Mouse (Mus musculus) hindbrain, embryonic 14.5 days (tissue): Measurements from ENCODE around the gene R3hdm2. TPM values are rescaled to one million over a fixed set of nuclear protein-coding genes. Genes with fewer than 3 reads are reported as not detected.

Experiments used
- ATAC-seq: fragments of 200-750 bp; cut with Nextera tagmentation; 2 replicates; pipeline ENCODE4 v1.8.0; 2017; ENCODE audit warnings: moderate number of reproducible peaks, mild to moderate bottlenecking, moderate TSS enrichment, moderate library complexity; ENCODE audit not compliant: low FRiP score
- DNase-seq: peaks from one replicate; pipeline ENCODE4 v3.0.0-alpha.2; 2015; ENCODE audit warnings: low spot score
- H3K27ac ChIP-seq: fragments of 300-500 bp; sonication (generic); 2 replicates; pipeline ENCODE4 v1.5.1; 2014; ENCODE audit warnings: mild to moderate bottlenecking, moderate library complexity
- H3K27me3 ChIP-seq: fragments of 300-500 bp; sonication (generic); 2 replicates; pipeline ENCODE4 v1.6.1; 2014; ENCODE audit warnings: mild to moderate bottlenecking, low read length, mixed read lengths; ENCODE audit not compliant: control insufficient read depth, insufficient read depth
- H3K36me3 ChIP-seq: fragments of 300-500 bp; sonication (generic); replicated peaks from 2 replicates; pipeline ENCODE4 v1.6.1; 2014; ENCODE audit not compliant: control insufficient read depth, insufficient read depth
- H3K4me1 ChIP-seq: fragments of 300-500 bp; sonication (generic); replicated peaks from 2 replicates; pipeline ENCODE4 v1.6.1; 2014; ENCODE audit warnings: antibody characterized with exemption, low read length, mixed read lengths; ENCODE audit not compliant: control insufficient read depth, insufficient read depth
- H3K4me2 ChIP-seq: fragments of 300-500 bp; sonication (generic); replicated peaks from 2 replicates; pipeline ENCODE4 v1.6.1; 2014; ENCODE audit warnings: mild to moderate bottlenecking, moderate library complexity
- H3K4me3 ChIP-seq: fragments of 300-500 bp; sonication (generic); replicated peaks from 2 replicates; pipeline ENCODE4 v1.5.1; 2014; ENCODE audit warnings: mild to moderate bottlenecking, low read length
- H3K9ac ChIP-seq: fragments of 300-500 bp; sonication (generic); 2 replicates; pipeline ENCODE4 v1.6.1; 2014
- H3K9me3 ChIP-seq: fragments of 300-500 bp; sonication (generic); 2 replicates; pipeline ENCODE4 v1.6.1; 2016; ENCODE audit warnings: low read length; ENCODE audit not compliant: control insufficient read depth
- WGBS: fragments of 180-500 bp; shearing (Covaris S2); extraction: QIAGEN DNeasy Blood & Tissue Kit; methylation state at CpG from one replicate; pipeline ENCODE4 v1.1.7; 2014; 5-methylcytosine and 5-hydroxymethylcytosine counted together
- polyA plus RNA-seq: library from polyadenylated mRNA; unstranded; fragments of >200 nt; fragmentation: Nextera tagmentation; extraction: Ambion mirVana; gene quantifications from 2 replicates; pipeline ENCODE4 v1.2.1, GENCODE M21; 2014

Gene R3hdm2
- polyA plus RNA-seq, 1 experiment from 2014 or later: 32.3 TPM

DNA sequence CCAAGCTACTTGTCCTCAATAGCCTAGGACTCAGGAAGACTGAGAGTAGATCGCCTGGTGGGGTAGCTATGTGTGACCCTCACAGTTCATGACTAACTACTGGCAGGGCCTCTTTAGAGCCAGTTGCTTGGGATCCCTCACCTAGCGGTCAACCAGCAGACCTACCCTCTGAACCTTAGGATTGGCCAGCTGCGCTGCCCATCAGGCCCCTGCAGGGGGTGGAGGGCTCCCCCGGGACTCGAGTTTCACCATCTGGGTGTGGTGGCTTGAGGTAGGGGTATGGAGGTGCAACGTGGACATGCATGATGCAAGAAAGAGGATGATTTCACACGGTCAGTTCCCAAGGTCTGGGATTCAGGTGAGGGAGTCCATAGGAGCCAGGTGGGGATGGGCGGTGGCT, 28.4 kb upstream of the R3hdm2 start:
- DNase-seq: no peak
- Histone ChIP-seq H3K4me3 (no peak overlapping the region), H3K27ac (no peak overlapping the region), H3K4me2 (no peak overlapping the region), H3K27me3 (no peaks in the 10 kb centered on the region; the same call in 1 of the 2 replicates), H3K4me1 (0 out of 2 replicates have a peak, but pooled peaks cover 3% of the 10 kb centered on the region), H3K9me3 (no peaks in the 10 kb centered on the region), H3K36me3 (no peaks in the 10 kb centered on the region), H3K9ac (no peak overlapping the region)
- 78% methylated on average over 8 of the region's 8 CpGs for WGBS
- ATAC-seq: no peak

DNA sequence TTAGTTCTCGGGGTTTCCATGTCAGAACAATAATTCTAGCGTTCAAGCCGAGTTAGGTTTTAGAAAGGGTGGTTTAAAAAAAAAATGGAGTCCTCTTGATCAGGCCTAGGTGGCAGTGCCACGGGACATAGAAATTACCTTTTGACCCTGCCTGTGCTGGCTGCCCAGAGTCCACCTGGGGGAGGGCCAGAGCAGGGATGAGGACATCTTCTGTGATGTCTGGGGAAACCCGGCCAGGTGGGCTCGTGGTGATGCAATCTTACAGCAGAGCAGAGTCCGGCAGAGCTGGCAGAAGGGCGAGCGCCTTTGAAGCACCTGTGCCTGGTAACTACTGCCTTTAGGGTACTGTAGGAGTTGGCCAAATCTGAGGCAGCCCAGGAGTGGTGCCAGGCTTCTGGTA, 27.9 kb upstream of the R3hdm2 start:
- H3K36me3 ChIP-seq: no peaks in the 10 kb centered on the region
- DNase-seq (no peak), ATAC-seq (no peak)
- H3K4me1 ChIP-seq: 0 out of 2 replicates have a peak, but pooled peaks cover 3% of the 10 kb centered on the region
- no peak overlapping the region for H3K9ac ChIP-seq
- 91% methylated on average over 9 of the region's 9 CpGs for WGBS
- H3K4me2 ChIP-seq: no peak overlapping the region
- H3K4me3 ChIP-seq: no peak overlapping the region
- no peaks in the 10 kb centered on the region; the same call in 1 of the 2 replicates for H3K27me3 ChIP-seq
- H3K27ac ChIP-seq: no peak overlapping the region
- H3K9me3 ChIP-seq: no peaks in the 10 kb centered on the region

DNA sequence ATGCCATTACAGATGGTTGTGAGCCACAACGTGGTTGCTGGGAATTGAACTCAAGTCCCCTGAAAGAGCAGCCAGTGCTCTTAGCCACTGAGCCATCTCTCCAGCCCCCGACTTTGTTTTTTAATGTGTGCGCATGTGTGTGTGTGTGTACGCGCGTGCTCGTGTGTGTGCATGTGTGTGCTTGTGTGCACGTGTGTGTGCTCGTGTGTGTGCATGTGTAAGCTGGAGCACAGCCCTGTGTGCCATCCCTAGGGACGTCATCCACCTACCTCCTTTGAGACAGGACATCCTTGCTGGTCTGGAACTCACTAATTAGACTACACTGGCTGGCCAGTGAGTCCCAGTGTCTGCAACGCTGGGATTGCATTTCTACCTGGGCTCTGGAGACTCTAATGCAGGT, 27.4 kb upstream of the R3hdm2 start:
- Histone ChIP-seq H3K4me3 (no peak overlapping the region), H3K9me3 (no peaks in the 10 kb centered on the region), H3K9ac (no peak overlapping the region), H3K36me3 (no peaks in the 10 kb centered on the region), H3K27me3 (no peaks in the 10 kb centered on the region; the same call in 1 of the 2 replicates), H3K4me2 (no peak overlapping the region), H3K27ac (no peak overlapping the region), H3K4me1 (0 out of 2 replicates have a peak, but pooled peaks cover 3% of the 10 kb centered on the region)
- WGBS: 88% methylated on average over 11 of the region's 11 CpGs
- DNase-seq (no peak), ATAC-seq (no peak)

DNA sequence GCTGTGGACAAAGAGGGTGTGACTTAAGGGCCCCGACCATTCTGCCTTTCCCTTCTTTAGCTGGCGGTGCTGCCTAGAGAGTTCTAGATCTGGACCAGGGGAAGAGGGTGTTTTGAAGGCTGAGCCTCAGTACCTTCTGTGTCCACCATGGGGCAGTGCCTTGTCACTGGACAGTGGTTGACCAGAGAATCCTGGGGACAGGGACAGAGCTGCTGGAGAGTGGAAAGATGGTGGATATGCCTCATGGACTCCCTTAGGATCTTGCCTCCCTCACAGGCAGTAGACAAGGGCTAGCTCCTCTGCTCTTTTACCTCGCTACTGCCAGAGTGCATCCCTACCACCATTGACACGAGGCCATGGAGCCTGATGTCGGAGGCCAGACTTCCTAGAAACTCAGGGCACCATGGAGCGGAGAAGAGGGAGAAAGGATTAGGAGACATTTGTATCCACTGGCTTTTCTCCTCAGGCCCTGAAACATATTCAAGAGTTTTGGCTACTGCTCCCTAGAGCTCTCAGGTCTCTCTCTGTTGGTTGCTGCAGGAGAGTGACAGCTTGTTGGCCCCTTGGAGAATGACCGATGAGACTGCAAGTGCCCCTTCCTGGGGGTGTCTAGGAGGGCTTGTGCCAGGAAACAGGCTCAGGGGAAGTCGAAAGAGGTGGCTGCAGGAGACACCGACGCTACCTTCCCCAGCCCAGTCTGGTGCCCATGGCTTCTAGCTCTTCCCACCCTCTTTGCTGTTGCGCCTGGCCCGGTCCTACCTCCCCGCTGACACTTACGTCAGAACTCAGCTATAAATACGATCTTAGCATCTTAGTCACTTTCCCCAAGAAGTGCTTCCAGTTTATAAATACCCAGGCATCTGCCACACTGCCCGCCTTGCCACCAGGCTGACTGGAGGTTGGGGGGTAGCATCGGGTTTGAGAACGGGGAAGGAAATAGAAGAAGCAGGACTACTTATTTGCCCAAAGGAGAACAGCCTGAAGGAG, 25.9 kb upstream of the R3hdm2 start, which contains the start of gene Inhbe:
Gene Inhbe (minus strand): TSS at position 503 of the 987 bp plus-strand sequence.
- H3K9me3 ChIP-seq: no peaks in the 10 kb centered on the region
- 0 out of 2 replicates have a peak, but pooled peaks cover 3% of the 10 kb centered on the region for H3K4me1 ChIP-seq
- H3K27ac ChIP-seq: no peak within 1 kb of the TSS
- ATAC-seq (no peak), DNase-seq (no peak)
- WGBS: 85% methylated on average over 18 of the region's 18 CpGs
- no peak within 1 kb of the TSS for H3K9ac ChIP-seq
- no peak within 1 kb of the TSS for H3K4me3 ChIP-seq
- H3K27me3 ChIP-seq: no peaks in the 10 kb centered on the region; the same call in 1 of the 2 replicates
- no peaks in the 10 kb centered on the region for H3K36me3 ChIP-seq
- no peak within 1 kb of the TSS for H3K4me2 ChIP-seq

DNA sequence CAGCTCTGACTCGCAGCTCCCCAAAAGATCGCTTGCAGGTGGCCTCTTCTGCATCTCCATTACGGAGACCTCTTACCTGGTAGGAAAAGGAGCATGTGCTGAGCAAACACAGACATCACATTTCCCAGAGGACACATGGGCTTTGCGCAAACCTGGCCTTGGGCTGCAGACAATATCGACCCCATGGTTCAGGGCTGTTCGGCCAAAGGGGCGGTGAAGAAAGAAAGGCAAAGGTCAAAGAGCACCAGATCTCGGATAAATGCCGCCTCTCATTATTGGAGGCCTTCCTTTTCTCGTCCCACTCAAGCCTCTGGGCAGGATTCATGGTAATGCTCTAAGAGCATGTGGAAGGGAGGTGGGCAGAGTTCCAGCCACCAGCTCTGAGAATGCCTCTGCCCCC, 24.8 kb upstream of the R3hdm2 start:
- H3K4me1 ChIP-seq: 0 out of 2 replicates have a peak, but pooled peaks cover 3% of the 10 kb centered on the region
- H3K27me3 ChIP-seq: no peaks in the 10 kb centered on the region
- no peak overlapping the region for H3K4me2 ChIP-seq
- no peak overlapping the region for H3K4me3 ChIP-seq
- no peak overlapping the region for H3K9ac ChIP-seq
- DNase-seq (no peak), ATAC-seq (no peak)
- no peaks in the 10 kb centered on the region for H3K36me3 ChIP-seq
- no peaks in the 10 kb centered on the region for H3K9me3 ChIP-seq
- WGBS: 49% methylated on average over 10 of the region's 10 CpGs
- H3K27ac ChIP-seq: no peak overlapping the region

DNA sequence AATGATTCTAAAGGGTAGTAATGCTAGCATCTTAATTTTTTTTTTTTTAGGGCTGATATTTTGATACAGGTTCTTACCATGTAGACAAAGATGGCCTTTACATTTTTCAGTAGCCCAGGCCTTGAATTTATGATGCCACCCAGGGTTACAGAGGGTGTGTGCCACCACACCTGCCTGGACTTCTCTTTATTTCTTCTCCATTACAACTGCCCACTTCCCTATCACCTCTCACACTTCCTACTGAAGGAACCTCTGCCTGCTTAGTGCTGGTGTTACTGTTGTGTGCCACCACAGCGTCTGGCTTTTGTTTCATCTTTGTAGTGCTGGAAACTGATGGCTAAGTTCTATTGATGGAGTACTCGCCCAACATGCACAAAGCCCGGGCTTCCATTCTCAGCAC, 19.4 kb upstream of the R3hdm2 start:
- Histone ChIP-seq H3K4me1 (no peaks in the 10 kb centered on the region), H3K9ac (no peak overlapping the region), H3K27ac (no peak overlapping the region), H3K9me3 (no peaks in the 10 kb centered on the region), H3K36me3 (no peaks in the 10 kb centered on the region), H3K4me3 (no peak overlapping the region), H3K4me2 (no peak overlapping the region), H3K27me3 (no peaks in the 10 kb centered on the region)
- 89% methylated on average over 3 of the region's 3 CpGs for WGBS
- no peak for ATAC-seq
- no peak for DNase-seq

DNA sequence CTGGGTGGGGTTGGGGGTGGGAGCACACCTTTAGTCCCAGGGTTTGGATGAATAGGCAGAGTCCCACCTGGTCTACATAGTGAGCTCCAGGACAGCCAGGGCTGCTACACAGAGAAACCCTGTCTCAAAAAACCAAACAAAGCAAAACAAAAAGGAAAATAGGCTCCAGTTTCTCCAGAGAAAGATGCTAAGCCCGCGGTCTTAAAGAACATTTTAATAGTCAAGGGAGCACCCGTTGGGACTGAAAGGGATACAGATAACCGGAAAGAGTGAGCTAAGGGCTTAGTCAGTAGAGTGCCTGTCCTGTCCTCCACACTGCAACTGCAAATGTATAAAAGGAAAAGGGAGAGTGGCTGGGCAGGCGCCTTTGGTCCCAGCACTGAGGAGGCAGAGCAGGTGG, 13.0 kb upstream of the R3hdm2 start:
- Histone ChIP-seq H3K9ac (no peak overlapping the region), H3K4me3 (no peak overlapping the region), H3K4me2 (no peak overlapping the region), H3K27ac (no peak overlapping the region), H3K36me3 (no peaks in the 10 kb centered on the region), H3K9me3 (no peaks in the 10 kb centered on the region), H3K4me1 (no peaks in the 10 kb centered on the region), H3K27me3 (no peaks in the 10 kb centered on the region)
- WGBS: 75% methylated on average over 5 of the region's 5 CpGs
- DNase-seq (no peak), ATAC-seq (no peak)

DNA sequence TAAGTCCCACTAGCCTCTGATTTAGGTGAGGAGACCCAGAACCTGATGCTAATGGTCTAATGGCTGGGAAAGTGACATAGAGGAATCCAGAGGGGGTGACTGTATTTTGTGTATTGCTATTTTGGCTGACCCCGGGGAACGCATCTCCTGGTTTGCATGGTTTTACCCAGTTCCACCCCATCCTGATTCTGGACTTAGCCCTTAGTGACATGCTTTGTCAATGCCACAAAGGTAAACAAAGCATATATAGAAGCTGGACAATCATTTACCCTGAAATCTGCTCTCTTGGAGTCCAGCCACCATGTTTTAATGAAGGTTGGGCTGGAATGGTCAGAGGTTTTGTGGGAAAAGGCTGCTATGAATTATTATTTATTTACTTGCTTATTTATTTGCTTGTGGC, 11.9 kb upstream of the R3hdm2 start:
- Histone ChIP-seq H3K4me2 (no peak overlapping the region), H3K4me1 (no peaks in the 10 kb centered on the region), H3K4me3 (no peak overlapping the region), H3K36me3 (no peaks in the 10 kb centered on the region), H3K27me3 (no peaks in the 10 kb centered on the region), H3K27ac (no peak overlapping the region), H3K9ac (no peak overlapping the region), H3K9me3 (no peaks in the 10 kb centered on the region)
- no peak for ATAC-seq
- DNase-seq: no peak
- WGBS: 72% methylated on average over 2 of the region's 2 CpGs

DNA sequence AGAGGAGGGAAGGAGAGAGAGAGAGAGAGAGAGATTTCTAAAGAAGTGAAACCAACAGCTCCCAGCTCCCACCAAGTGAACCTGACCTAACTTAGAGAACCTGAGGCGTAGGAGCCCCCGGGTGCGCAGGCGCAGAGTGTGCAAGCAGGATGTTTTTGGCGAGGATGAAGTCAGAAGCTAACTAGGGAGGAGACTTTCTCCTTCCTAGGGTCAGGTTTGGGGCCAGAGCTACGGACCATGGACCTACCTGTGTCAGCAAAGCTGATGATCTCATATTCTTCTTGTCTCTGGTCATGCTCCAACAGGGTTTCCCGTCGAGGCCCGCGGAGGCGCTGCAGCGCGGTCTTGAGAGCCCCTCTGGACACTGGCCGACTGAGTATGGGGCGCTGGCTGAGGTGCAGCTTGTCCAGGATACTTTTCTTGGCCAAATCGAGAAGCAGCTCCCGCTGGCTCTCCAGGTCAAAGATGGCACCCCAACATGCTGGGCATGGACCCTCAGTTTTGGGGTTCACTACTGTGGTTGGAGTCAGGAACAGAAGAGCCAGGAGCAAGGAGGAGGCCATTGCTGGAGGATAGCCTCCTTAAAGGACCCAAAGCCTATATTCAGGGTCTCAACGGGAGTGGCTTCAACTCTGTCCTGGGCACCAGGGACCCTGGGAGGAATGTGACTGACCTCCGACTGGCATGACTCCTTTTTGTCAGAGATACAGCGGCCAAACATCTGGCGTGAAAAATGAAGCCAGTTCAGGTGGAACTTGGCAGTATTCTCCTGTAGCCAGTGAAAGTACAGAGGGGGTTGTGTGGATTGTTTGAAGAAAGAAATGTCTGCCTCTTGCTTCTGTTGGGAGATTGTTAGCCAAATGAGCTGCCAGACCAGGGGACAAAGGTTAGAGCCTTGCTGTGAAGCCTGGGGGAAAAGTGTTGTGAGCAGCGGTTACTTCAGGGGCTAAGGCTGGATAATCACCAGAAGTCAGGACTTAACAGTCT, 10.0 kb upstream of the R3hdm2 start, which contains the start of gene Inhbc:
Gene Inhbc (minus strand): TSS at position 598 of the 987 bp plus-strand sequence.
- no peak for DNase-seq
- H3K27me3 ChIP-seq: no peaks in the 10 kb centered on the region
- H3K4me2 ChIP-seq: no peak within 1 kb of the TSS
- no peaks in the 10 kb centered on the region for H3K4me1 ChIP-seq
- no peak within 1 kb of the TSS for H3K27ac ChIP-seq
- no peaks in the 10 kb centered on the region for H3K9me3 ChIP-seq
- H3K9ac ChIP-seq: no peak within 1 kb of the TSS
- no peaks in the 10 kb centered on the region for H3K36me3 ChIP-seq
- no peak for ATAC-seq
- no peak within 1 kb of the TSS for H3K4me3 ChIP-seq
- 77% methylated on average over 22 of the region's 22 CpGs for WGBS
